Mouse (Mus musculus) B cell, adult 2 months (primary cell): Measurements from ENCODE around the gene Eepd1.

Experiments
- DNase-seq, 2 experiments: peaks; one replicate each; pipeline ENCODE4 v3.0.0; 2022

Eepd1 gene

DNA sequence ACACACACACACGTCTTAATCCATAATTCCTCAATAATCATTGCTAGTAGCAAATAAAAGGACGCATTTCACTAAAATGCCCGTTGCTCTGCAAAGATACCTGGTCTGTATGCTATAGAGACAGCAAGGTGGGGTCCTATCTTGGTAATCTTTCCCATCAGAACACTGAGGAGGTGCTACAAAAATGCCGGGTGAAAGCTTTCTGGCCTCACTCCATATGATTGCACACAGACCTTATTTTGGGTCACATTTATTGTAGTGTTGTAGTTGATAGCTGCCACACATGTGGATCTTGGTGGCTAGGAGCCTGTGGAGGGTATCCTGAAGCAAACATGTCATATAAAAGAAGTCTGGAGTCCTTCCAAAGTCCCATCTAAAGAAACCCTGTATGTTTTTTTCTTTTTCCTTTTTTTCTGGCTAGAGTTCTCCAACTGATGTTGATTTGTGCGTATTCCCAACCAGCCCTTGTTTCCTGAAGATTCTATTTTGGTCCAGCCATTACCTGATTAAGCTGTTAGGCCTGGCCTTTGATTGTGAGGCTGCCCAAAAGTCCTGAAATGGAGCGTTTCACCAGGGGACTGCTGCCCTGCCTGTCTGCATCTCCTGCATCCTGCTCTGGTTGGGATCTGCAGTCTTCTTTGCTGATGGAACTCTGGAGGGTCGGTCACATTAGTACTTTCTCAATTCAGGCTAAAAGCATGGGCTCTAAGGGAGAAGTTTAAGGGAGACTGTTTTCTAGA is 8.0 kb downstream of the Eepd1 start:
- no peak for DNase-seq

GRCm38 (mm10) chr9:25490278-25491145 is 9.2 kb downstream of the Eepd1 start:
- no peak for DNase-seq

DNA sequence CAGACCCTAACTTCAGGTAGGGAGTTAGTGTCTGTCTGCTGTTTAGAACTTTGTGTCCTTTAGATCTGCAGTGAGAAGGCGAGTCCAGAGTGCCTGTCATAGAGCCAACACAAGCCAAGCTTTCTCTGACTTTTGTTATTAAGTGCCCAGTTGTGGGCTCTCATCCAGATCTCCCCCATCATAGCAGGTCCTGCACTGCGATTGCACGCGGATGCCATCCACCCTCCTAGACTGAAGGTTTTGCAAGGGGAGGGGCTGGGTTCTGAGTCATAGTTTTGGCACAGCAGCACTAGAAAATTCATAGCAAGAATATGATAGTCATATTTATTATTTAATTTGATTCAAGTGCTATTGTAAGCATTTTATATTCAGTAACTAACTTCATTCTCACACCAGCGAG is 12.6 kb downstream of the Eepd1 start:
- DNase-seq = no peak

DNA sequence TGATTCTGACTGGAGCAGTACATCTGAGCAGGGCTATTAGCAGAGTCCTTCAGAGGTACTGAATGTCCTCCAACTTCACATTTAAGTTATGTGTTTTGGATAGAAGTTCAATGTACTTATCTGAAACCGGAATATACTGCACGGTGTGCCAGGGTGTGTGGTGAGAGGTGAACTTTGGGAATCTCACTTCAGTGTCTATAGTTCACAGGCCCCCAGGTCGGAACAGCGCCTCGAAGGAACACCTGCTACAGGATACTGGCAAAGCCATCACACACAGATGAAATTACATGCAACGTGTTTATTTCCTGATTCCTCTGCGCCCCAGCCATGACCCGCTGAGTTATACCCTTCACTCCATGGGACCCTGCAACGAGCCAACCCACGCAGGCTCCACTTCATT is 14.3 kb downstream of the Eepd1 start:
- no peak for DNase-seq

DNA sequence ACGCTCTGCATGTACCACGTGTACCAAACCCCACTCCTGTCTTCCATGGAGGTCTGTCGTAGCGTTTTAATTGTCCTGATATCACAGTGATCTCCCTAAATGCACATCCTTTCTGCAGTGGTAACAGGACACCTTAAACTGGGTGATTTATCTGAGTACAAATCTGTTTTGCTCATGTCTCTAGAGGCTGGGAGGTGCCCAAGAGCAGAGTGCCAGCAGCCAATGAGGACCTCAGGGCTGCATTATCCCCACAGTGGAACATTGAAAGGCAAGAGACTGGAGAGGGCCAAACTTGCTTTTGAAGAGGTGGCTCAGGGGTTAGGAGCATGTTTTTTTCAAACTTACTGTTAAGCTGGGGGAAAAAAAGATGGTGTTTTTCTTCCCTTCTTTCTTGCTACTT is 14.8 kb downstream of the Eepd1 start:
- DNase-seq = no peak

DNA sequence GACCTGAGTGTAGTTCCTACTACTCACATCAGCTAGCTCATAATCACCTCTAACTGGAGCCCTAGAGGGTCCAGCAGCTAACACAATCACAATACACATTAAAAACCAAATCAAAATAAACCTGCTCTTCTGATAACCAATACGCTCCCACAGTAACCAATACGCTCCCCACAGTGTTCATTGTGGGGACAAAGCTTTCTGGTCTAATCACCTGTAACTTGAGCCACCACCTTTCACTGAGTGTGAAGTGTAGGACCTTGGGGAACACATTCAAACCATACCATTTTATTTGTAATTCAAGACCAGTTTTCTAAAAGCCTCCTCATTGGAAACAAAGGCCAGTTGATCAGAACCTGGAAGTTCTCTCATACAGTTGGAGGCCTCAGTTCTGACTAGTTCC is 15.4 kb downstream of the Eepd1 start:
- no peak for DNase-seq

DNA sequence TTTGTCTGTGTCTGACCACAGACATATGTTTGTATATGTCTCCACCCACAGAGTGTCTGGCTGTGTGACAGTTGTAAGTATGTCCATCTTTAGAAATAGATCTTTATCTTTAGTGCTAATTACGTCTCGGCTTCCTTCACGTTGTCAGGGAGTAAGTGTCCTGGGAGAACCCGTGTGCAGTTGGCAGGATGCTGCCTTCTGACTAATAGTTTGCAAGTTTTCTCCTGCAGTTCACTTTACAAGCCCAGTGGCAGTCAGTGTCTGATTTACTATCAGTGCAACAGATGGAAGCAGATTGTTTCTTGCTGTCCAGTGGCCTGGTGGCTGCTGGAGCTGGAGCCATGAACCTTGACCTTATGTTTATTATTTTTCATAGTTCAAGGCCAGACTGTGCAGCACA is 17.4 kb downstream of the Eepd1 start:
- no peak for DNase-seq

DNA sequence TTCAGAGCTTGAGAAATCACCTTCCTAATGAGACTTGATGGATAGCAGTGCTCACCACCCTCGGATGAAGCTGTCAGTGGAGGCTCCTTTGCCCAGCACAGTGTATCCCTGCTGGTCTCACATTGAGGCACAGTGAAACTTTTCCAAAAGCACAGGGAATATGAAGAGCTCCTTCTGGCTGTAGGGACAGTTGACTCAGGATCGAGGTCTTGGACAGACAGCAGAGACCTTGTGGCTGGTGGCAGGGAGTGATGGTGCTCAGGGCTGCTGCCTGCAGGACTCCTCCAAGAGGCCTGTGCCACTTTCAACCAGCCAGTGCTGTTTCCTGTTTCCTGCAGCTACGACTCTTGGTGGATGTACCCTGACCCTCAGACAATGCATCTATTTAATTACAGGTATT is 18.0 kb downstream of the Eepd1 start:
- DNase-seq = no peak

DNA sequence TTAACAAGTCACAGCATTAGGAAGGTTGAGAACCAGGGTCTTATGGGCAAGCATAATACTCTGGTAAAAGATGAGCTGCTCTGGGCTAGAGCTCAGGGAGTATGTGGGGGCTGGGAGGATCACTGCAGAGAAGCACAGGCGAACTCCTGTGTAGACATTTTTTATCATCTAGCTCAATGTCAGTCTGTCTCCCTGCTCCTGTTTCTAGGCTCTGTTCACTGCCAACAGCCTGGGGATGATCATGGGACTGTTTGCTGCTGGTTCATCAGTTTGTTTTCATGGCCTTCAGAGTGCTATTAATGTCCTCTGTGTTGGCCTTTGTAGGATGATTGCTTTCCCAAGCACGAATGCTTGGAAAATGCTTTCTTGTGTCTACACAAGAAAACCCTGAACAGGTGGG is 18.7 kb downstream of the Eepd1 start:
- DNase-seq = no peak

- no peak for DNase-seq
Measured at GRCm38 (mm10) chr9:25508825-25509224, 27.5 kb downstream of the Eepd1 start.

DNA sequence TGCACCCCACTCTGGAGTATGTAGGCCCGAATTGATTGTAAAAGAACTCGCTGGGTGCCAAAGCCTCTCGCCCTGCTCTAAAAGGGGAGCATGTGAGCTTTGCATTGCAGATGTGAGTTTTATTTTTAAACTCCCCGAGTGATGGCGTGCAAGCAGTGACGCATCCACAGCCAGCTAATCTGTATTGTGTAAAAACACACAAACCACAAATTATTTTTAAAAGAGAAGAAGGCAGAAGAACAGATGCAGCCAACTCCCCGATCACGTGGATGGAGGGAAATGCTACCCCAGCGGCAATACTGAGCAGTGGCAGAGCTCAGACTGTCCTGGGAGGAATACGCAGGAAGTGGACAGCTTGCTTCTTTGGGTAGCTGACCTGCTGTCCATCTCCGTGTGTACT is 29.2 kb downstream of the Eepd1 start:
- DNase-seq = no peak

DNA sequence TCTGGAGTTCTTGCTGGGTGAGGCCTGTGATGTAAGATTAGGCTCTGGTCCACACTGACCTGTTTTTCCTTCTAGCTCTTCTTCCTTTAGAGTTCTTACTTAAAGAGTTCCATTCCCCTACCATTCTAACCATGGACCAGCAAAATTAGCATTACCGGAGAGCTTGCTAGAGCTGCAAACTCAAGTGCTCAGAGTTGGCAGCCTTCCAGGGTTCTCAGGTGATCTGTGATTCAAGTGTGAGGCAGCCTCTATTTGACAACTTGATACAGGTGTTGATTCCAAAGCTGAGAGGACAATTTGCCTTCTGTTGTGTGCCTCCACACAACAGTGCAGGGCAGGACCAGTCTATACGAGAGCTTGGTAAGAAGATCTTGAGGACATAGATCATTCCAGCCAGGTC is 31.7 kb downstream of the Eepd1 start:
- no peak for DNase-seq

DNA sequence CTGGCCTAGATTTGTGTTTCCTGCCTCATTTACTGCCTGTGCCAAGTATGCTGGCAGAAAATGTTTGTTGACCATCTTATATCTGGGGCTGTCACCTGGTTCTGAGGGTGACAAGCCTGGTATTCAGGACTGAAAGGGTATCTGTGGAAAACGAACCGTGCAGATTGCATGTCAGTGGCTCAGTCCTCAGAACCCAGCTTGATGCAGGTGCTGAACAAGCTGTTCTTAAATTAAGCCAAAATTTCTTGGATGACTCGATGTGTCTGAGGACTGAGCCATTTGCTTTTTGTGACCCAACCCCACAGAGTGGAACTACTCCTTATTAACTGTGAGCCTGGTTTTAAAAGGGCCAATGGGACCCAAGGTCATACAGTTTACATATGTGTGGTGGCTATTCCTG is 32.2 kb downstream of the Eepd1 start:
- DNase-seq = no peak

GRCm38 (mm10) chr9:25516640-25517039 is 35.3 kb downstream of the Eepd1 start:
- DNase-seq = no peak

GRCm38 (mm10) chr9:25517982-25518381 is 36.6 kb downstream of the Eepd1 start:
- no peak for DNase-seq

GRCm38 (mm10) chr9:25519193-25519592 is 37.8 kb downstream of the Eepd1 start:
- DNase-seq = no peak

GRCm38 (mm10) chr9:25520826-25521225 is 39.5 kb downstream of the Eepd1 start:
- DNase-seq = no peak

DNA sequence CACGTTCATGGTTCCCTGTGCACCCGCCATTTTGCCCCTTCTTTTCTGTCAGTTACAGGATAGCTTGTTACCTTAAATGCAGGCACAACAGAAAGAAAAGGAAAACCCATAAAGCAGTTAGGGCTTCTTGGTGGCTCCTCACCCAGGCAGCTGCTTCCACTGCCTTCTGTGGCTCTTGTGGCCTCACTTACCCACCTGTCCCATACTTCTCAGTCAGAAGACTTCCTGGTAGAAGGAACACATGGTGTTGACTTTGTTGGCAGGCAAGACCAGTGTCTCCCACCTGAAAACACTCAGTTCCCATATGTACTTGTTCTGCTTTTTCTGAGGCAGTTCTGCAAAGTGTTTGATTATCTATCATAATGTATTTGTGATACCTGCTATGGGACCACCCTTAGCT is 40.5 kb downstream of the Eepd1 start:
- no peak for DNase-seq

DNA sequence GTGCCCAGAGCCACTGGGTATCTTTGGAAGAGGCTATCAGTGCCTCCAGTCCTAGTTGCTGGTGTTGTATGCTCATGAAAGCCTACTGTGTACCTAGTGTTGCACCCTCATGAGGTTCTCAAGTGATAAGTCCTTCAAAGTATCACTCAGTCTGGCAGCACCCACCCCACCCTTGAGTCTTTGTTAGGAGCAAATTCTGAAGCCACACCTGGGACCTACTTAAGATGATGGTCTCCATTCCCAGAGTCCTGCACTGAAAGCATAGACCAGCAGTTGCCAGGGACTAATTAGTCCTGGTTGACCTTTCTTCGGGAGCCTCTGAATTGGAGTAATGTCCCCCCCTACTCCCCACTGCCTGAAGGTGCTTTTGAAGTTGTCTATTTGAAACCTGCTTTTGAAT is 45.2 kb downstream of the Eepd1 start:
- no peak for DNase-seq

DNA sequence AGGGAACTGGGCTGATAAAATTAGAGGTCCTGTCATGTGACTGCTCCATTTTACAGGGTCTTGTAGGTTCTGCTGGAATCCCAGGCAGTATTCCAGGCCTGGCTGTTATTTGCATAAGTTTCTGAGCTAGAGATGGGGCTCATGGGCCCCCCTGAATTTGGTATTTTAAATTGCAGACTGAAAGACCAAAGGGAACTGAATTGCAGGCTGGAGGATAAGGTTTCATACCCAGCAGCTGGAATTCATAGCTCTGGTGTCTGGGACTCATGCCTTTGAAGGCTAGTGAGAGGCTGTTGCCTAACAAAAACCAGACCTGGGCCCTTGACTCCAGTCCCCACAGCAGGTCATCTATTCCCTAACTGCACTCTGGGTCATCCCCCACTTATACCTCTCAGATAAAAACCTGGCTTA is 45.6 kb downstream of the Eepd1 start:
- DNase-seq = no peak

- DNase-seq = no peak
Measured at GRCm38 (mm10) chr9:25527359-25528038, 46.2 kb downstream of the Eepd1 start.

DNA sequence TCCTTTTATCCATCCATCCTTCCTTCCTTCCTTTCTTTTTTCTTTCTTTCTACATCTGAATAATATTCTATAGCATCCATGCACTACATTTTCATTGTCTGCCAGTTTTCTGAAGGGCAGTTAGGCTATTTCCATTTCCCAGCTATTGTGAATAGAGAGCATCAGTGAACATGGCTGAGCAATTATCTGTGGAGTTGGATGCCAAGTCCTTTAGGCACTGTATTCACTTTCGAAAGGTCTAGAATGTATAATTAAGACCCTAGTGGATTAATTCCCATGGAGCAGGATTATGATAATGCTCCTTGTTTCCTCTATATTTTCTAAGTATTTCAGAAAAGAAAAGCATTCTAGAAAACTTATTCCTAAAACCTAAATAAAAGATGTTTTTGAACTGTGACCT is 50.3 kb downstream of the Eepd1 start:
- no peak for DNase-seq

DNA sequence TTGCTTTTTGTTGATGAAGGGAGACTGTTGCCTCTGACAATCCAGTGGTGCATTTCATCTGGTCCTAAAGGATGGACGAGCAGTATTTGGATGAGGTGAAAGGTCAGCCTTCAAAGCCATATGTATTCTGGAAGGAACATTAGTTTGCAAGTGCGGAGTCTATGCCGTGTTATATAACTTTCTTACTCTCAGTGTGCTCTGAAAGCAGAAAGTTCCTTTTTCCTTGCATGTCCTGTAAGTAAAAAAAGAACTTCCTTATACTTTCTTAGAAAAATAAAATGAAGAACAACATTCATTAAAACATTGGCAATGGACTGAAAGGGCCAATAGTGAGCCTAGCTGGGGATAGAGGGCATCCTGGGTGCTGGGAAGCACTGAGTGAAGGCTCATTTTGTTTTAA is 50.8 kb downstream of the Eepd1 start:
- no peak for DNase-seq

DNA sequence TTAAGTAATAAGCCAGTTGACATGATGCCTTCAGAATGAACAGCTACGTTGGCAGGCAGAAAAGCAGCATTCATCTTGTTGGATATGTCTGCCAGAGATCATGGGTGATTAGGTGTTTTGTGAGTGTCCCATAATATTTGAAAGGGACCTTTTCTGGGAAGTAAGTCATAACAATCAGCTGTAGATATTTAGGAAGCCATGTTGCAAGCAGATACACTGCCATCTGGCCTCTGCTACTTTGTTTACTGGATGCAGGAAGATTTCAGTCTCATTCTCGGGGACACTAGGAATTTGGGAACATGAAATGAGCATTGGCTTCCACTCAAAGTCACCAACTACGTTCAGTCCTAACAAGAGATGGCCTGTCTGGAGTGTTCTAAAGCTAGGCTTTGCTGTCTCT is 54.1 kb downstream of the Eepd1 start:
- DNase-seq = no peak
